Mouse (Mus musculus) liver, adult 2 months (tissue): ENCODE measurements at regions not wholly inside any gene's neighbourhood (a gene's known extent, or its start where the extent isn't known, plus 50 kb on each side); places are given as distances from the start of the nearest gene placed in this dataset.

Experiments
- CTCF ChIP-seq: fragments of 200-500 bp; IDR thresholded peaks from 2 replicates; pipeline ENCODE4 v1.5.1; 2011; ENCODE audit warnings: low read depth, low read length, control low read depth
- POLR2A ChIP-seq: fragments of 200-500 bp; IDR thresholded peaks from 2 replicates; pipeline ENCODE4 v1.6.1; 2011; ENCODE audit warnings: low read length, control low read depth; ENCODE audit not compliant: insufficient read depth; ENCODE audit errors: extremely low read depth

GRCm38 (mm10) chr7:51216233-51216605 is 294.6 kb upstream of the Ano5 start:
- no peak for TF ChIP-seq CTCF
- TF ChIP-seq POLR2A: no peak
